Mouse (Mus musculus) NIH3T3 (cell line): ENCODE measurements around the gene Zfp870.
"Not testable (repeated sequence)": the region's sequence is repeated elsewhere in the genome, so short reads cannot be mapped to it uniquely, and the experiment has no call there.

Experiments used
- DNase-seq: peaks from one replicate; pipeline ENCODE4 v3.0.0-alpha.2; 2012; ENCODE audit warnings: low read depth

Zfp870 gene

DNA sequence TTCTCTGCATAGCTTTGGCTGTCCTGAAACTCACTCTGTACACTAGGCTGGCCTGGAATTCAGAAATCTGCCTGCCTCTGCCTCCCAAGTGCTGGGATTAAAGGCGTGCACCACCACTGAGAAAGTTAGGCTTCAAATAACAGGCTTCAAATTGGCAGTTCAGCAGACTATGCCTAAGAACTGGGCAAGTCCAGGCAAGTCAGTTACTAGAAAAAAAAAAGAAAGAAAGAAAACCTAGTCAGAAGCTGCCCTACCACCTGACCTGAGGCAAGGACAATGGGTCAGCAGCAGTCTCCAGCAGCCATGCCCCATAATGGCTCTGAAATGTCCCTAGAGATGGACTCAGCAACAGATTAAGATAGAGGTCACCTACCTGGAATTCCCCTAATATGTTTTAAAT, 20.0 kb downstream of the Zfp870 start:
- DNase-seq: no peak

DNA sequence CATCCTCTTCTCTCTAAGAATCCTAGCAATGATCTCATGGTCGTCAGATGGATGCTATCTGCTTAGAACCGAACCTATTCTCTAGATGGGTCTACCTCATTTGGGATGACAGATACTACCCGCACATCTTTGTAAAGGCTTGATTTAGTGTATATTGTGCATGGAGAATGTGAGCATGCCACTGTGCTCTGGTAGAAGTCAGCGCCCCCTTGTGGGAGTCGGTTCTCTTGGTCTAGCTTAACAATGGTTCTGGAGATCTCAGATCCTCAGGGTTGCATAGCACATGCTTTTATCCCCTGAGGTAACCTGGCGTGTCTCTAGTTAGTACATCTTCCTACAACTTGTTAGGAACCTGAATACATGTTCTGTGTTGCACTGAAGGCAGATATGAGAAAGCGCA, 24.2 kb downstream of the Zfp870 start:
- not testable (repeated sequence) for DNase-seq

DNA sequence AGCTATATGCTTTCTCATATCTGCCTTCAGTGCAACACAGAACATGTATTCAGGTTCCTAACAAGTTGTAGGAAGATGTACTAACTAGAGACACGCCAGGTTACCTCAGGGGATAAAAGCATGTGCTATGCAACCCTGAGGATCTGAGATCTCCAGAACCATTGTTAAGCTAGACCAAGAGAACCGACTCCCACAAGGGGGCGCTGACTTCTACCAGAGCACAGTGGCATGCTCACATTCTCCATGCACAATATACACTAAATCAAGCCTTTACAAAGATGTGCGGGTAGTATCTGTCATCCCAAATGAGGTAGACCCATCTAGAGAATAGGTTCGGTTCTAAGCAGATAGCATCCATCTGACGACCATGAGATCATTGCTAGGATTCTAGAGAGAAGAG, 34.7 kb downstream of the Zfp870 start:
- not testable (repeated sequence) for DNase-seq

DNA sequence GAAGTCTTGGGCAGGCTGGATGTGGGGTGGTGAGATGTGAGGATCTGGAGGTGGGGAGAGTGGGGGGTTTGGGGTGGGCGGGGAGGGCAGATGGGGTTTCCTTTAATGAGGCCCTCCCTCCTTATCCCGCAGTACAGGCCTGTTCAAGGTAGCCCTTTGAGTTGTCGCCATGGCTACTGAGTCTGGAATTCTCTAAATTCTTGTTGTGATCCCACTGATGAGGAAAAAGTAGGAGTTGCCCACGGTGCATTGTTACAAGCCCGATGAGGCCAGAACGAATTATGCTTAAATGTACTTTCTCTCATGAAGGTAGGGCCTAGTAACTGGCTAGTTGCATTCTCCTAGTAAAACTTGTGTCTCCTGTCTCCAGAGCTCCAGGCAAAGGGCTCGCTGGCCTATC, 39.9 kb downstream of the Zfp870 start:
- no peak for DNase-seq

- no peak for DNase-seq
These were observed 50.1 kb downstream of the Zfp870 start for GRCm38 (mm10) chr17:32841388-32841787.

DNA sequence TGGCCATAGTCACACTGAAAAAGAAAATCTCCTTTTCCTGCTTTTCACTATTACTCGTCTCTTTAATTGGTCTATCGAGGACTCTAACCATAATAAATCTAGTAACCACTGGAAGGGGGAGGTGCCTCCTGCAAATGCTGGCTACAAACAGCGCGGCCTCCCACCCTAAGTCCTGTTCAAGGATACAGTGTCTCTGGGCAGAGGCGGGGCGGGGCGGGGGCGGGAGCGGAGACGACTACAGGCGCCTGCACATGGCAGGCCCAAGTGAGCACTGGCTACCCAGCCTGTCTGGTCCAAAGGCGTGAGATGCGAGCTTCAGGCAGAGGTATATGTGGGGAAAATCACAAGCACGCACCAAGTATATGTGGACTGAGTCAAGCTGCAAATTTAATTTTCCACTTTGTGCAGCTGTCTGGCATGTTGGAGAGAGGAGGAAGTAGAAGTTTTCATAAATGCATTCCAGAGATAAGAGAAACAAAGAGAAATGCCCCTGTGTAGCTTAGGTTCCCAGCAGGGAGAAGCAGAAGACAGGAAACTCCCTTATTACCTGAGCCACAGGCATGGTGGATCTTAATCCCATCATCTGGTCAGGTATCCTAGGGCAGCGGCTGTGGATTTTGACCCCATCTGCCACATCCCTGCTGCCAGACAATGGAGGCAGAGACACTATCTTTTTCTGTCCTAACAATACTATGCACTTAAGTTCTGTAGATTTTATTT, 52.2 kb downstream of the Zfp870 start:
- DNase-seq: no peak

- no peak for DNase-seq
These were observed 61.0 kb downstream of the Zfp870 start for GRCm38 (mm10) chr17:32830418-32830782.

DNA sequence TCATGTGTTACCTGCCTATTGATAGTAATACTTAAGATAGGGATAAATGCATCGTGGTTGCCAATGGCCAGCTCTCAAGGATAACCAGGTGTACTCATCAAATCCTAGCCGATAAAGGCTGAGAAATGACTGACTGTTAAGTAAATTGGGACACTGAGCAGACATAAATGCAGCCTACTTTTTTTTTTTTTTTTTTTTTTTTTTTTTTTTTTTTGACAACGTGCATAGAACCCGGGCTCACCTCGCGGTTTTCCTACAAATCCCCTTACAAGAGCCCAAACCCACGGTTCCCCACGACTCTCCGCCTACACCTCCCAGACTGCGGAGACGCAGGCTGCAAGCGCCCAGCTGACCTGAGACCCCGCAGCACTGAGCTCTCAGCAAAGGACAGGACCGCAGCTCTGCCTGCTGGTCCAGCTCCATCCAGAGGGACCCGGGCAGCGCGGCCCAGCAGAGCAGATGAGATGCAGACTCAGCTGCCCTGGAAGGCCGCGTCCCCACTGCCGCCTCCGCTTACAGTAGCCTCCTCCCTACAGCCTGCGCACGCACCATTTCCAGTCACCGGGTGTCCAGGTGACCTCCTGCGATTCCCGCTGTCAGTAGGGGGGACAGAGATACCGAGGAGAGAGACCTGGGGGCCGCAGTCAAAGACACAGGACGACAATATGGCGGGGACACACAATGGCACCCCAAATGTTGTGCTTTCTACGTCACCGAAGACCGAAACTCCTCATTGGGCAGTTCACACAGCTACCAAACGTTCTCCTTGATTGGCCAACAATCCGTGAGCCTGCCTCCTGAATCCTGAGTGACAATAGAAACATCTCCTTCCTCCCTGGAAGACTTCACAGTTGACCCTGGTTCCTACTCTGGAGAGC, 61.7 kb downstream of the Zfp870 start, which contains the start of gene Zfp799:
Gene Zfp799, minus strand, starts transcription at position 722 of the 878 bp plus-strand sequence.
- DNase-seq: peak; percentile 92
